Mouse (Mus musculus) adrenal gland, adult (tissue): ENCODE measurements around the gene Nipal4.
A peak's percentile ranks its signal among the peaks of the same experiment; 100 is the strongest.
"Not testable (repeated sequence)": the region's sequence is repeated elsewhere in the genome, so short reads cannot be mapped to it uniquely, and the experiment has no call there.

Experiments used
- DNase-seq, 2 experiments: peaks; one replicate each; pipeline ENCODE4 v3.0.0; 2022 to 2023; ENCODE audit warnings: low spot score in 1 of 2; ENCODE audit not compliant: inconsistent age in 2 of 2

Nipal4 gene

GRCm38 (mm10) chr11:46165866-46166585 lies at the start of gene Nipal4:
Gene Nipal4 (minus strand): TSS chr11:46166508.
- peak in 1 of 2 experiments; percentile 32 for DNase-seq

- DNase-seq = peak; percentile 45 to 85
Observed at GRCm38 (mm10) chr11:46215354-46215753, 49.0 kb upstream of the Nipal4 start.

- no peak for DNase-seq
Observed at GRCm38 (mm10) chr11:46214368-46215230, 48.3 kb upstream of the Nipal4 start.

GRCm38 (mm10) chr11:46213844-46214243 lies 47.5 kb upstream of the Nipal4 start:
- DNase-seq = peak in 1 of 2 experiments; percentile 62

GRCm38 (mm10) chr11:46211858-46212257 lies 45.5 kb upstream of the Nipal4 start:
- no peak for DNase-seq

- DNase-seq = no peak
Observed at GRCm38 (mm10) chr11:46209884-46210283, 43.6 kb upstream of the Nipal4 start.

GRCm38 (mm10) chr11:46205639-46206409 lies 39.5 kb upstream of the Nipal4 start:
- no peak for DNase-seq

- no peak for DNase-seq
Observed at GRCm38 (mm10) chr11:46204841-46205240, 38.5 kb upstream of the Nipal4 start.

- no peak for DNase-seq
Observed at GRCm38 (mm10) chr11:46202547-46202887, 36.2 kb upstream of the Nipal4 start.

GRCm38 (mm10) chr11:46201636-46202546 lies 35.6 kb upstream of the Nipal4 start:
- DNase-seq = no peak

- no peak for DNase-seq
Observed at GRCm38 (mm10) chr11:46200664-46201063, 34.4 kb upstream of the Nipal4 start.

- DNase-seq = no peak
Observed at GRCm38 (mm10) chr11:46194175-46194574, 27.9 kb upstream of the Nipal4 start.

GRCm38 (mm10) chr11:46188283-46188682 lies 22.0 kb upstream of the Nipal4 start:
- DNase-seq = no peak

GRCm38 (mm10) chr11:46185486-46185885 lies 19.2 kb upstream of the Nipal4 start:
- DNase-seq = no peak

GRCm38 (mm10) chr11:46184946-46185345 lies 18.6 kb upstream of the Nipal4 start:
- no peak for DNase-seq

GRCm38 (mm10) chr11:46182031-46182430 lies 15.7 kb upstream of the Nipal4 start:
- not testable (repeated sequence) for DNase-seq

GRCm38 (mm10) chr11:46177246-46178043 lies 11.1 kb upstream of the Nipal4 start:
- DNase-seq = no peak

- DNase-seq = no peak
Observed at GRCm38 (mm10) chr11:46176155-46176554, 9.8 kb upstream of the Nipal4 start.

GRCm38 (mm10) chr11:46172128-46172527 lies 5.8 kb upstream of the Nipal4 start:
- DNase-seq = no peak

- no peak for DNase-seq
Observed at GRCm38 (mm10) chr11:46169908-46170307, 3.6 kb upstream of the Nipal4 start.
